Mouse (Mus musculus) MEL (cell line): ENCODE data around the gene Ltbp3. TPM values are rescaled to one million over a fixed set of nuclear protein-coding genes. Genes with fewer than 3 reads are reported as not detected.
A peak's percentile ranks its signal among the peaks of the same experiment; 100 is the strongest.

Experiments
- DNase-seq: peaks from one replicate; pipeline ENCODE4 v3.0.0; 2011; ENCODE audit warnings: low read depth, low spot score
- H3K27ac ChIP-seq: 2 replicates; pipeline ENCODE4 v1.5.1; 2012; ENCODE audit warnings: low read depth, mild to moderate bottlenecking, control low read depth, low read length, moderate library complexity; ENCODE audit not compliant: control insufficient read depth
- H3K27me3 ChIP-seq, 2 experiments: fragments of 150-350 bp in 1 of 2; sonication (generic) in 1 of 2; 2 replicates each; pipeline ENCODE4 v1.6.1; 2012; ENCODE audit warnings: low read length in 2 of 2, mild to moderate bottlenecking in 2 of 2, improper control_type of control experiment in 1 of 2, moderate library complexity in 1 of 2; ENCODE audit not compliant: insufficient read depth in 2 of 2, control insufficient read depth in 1 of 2
- H3K36me3 ChIP-seq, 2 experiments: 2 replicates each; pipeline ENCODE4 v1.6.1; 2012 to 2014; ENCODE audit warnings: low read length in 2 of 2, improper control_type of control experiment in 1 of 2, inconsistent platforms in 1 of 2, mild to moderate bottlenecking in 1 of 2; ENCODE audit not compliant: insufficient read depth in 2 of 2, control insufficient read depth in 1 of 2
- H3K4me1 ChIP-seq, 2 experiments: fragments of 150-350 bp in 1 of 2; sonication (generic) in 1 of 2; 2 replicates each; pipeline ENCODE4 v1.6.1; 2012; ENCODE audit warnings: low read length in 2 of 2, improper control_type of control experiment in 1 of 2, mild to moderate bottlenecking in 1 of 2; ENCODE audit not compliant: insufficient read depth in 2 of 2, control insufficient read depth in 1 of 2
- H3K4me3 ChIP-seq, 2 experiments: fragments of 150-350 bp in 1 of 2; sonication (generic) in 1 of 2; 2 replicates each; pipeline ENCODE4 v1.5.1; 2012; ENCODE audit warnings: low read depth in 2 of 2, low read length in 2 of 2, mild to moderate bottlenecking in 2 of 2, moderate library complexity in 2 of 2, control low read depth in 1 of 2, improper control_type of control experiment in 1 of 2; ENCODE audit not compliant: control insufficient read depth in 1 of 2, insufficient read depth in 1 of 2
- H3K79me2 ChIP-seq: 2 replicates; pipeline ENCODE4 v1.6.1; 2012; ENCODE audit warnings: mild to moderate bottlenecking, low read length, moderate library complexity; ENCODE audit not compliant: control insufficient read depth, poor library complexity, insufficient read depth
- H3K9ac ChIP-seq: 2 replicates; pipeline ENCODE4 v1.6.1; 2012; ENCODE audit warnings: low read depth, mild to moderate bottlenecking, control low read depth, low read length, moderate library complexity; ENCODE audit not compliant: control insufficient read depth, poor library complexity, severe bottlenecking
- H3K9me3 ChIP-seq: fragments of 150-350 bp; sonication (generic); replicated peaks from 2 replicates; pipeline ENCODE4 v1.6.1; 2012; ENCODE audit warnings: mild to moderate bottlenecking, low read length, improper control_type of control experiment, moderate library complexity; ENCODE audit not compliant: insufficient read depth
- BHLHE40 ChIP-seq: IDR thresholded peaks from 2 replicates; pipeline ENCODE4 v1.6.1; 2012; ENCODE audit warnings: low read depth, mild to moderate bottlenecking, inconsistent platforms, low read length, improper control_type of control experiment, borderline replicate concordance
- CTCF ChIP-seq, 3 experiments: IDR thresholded peaks in 2 of 3; conservative IDR thresholded peaks in 1 of 3; 2 replicates each; pipeline ENCODE4 v1.5.1; 2011 to 2012; ENCODE audit warnings: low read length in 3 of 3, low read depth in 2 of 3, mild to moderate bottlenecking in 2 of 3, improper control_type of control experiment in 1 of 3, inconsistent platforms in 1 of 3, mixed read lengths in 1 of 3, moderate library complexity in 1 of 3; ENCODE audit not compliant: control insufficient read depth in 1 of 3, insufficient read depth in 1 of 3, poor library complexity in 1 of 3, severe bottlenecking in 1 of 3
- E2F4 ChIP-seq: IDR thresholded peaks from 2 replicates; pipeline ENCODE4 v1.6.1; 2011; ENCODE audit warnings: low read depth, low read length, improper control_type of control experiment, borderline replicate concordance
- ELF1 ChIP-seq: IDR thresholded peaks from 2 replicates; pipeline ENCODE4 v1.6.1; 2014; ENCODE audit warnings: low read depth, mild to moderate bottlenecking, inconsistent platforms, low read length, improper control_type of control experiment, moderate library complexity
- EP300 ChIP-seq, 2 experiments: IDR thresholded peaks; 2 replicates each; pipeline ENCODE4 v1.6.1; 2011; ENCODE audit warnings: improper control_type of control experiment in 2 of 2, low read length in 2 of 2, low read depth in 1 of 2, mild to moderate bottlenecking in 1 of 2
- GABPA ChIP-seq: IDR thresholded peaks from 2 replicates; pipeline ENCODE4 v1.6.1; 2012; ENCODE audit warnings: low read depth, mild to moderate bottlenecking, inconsistent platforms, low read length, improper control_type of control experiment, moderate library complexity
- GATA1 ChIP-seq: IDR thresholded peaks from 2 replicates; pipeline ENCODE4 v1.6.1; 2011; ENCODE audit warnings: low read depth, low read length, improper control_type of control experiment
- HCFC1 ChIP-seq: IDR thresholded peaks from 2 replicates; pipeline ENCODE4 v1.6.1; 2012; ENCODE audit warnings: low read depth, mild to moderate bottlenecking, inconsistent platforms, low read length, improper control_type of control experiment, moderate library complexity
- JUND ChIP-seq: IDR thresholded peaks from 2 replicates; pipeline ENCODE4 v1.6.1; 2011; ENCODE audit warnings: low read depth, mild to moderate bottlenecking, improper control_type of control experiment, low read length
- MAFK ChIP-seq: IDR thresholded peaks from 2 replicates; pipeline ENCODE4 v1.6.1; 2011; ENCODE audit warnings: low read depth, mild to moderate bottlenecking, low read length, improper control_type of control experiment, borderline replicate concordance
- MAX ChIP-seq: IDR thresholded peaks from 2 replicates; pipeline ENCODE4 v1.6.1; 2011; ENCODE audit warnings: low read length, improper control_type of control experiment
- MXI1 ChIP-seq: IDR thresholded peaks from 2 replicates; pipeline ENCODE4 v1.6.1; 2011; ENCODE audit warnings: mild to moderate bottlenecking, low read depth, low read length, improper control_type of control experiment
- MYB ChIP-seq: IDR thresholded peaks from 2 replicates; pipeline ENCODE4 v1.6.1; 2011; ENCODE audit warnings: mild to moderate bottlenecking, low read depth, low read length, improper control_type of control experiment
- MYC ChIP-seq: IDR thresholded peaks from 2 replicates; pipeline ENCODE4 v1.6.1; 2011; ENCODE audit warnings: low read depth, mild to moderate bottlenecking, low read length, improper control_type of control experiment, moderate library complexity
- NELFE ChIP-seq: IDR thresholded peaks from 2 replicates; pipeline ENCODE4 v1.6.1; 2011; ENCODE audit warnings: low read depth, low read length, improper control_type of control experiment
- POLR2A ChIP-seq, 2 experiments: IDR thresholded peaks; 2 replicates each; pipeline ENCODE4 v1.6.1; 2011 to 2012; ENCODE audit warnings: low read length in 2 of 2, mild to moderate bottlenecking in 2 of 2, control low read depth in 1 of 2, improper control_type of control experiment in 1 of 2, low read depth in 1 of 2, moderate library complexity in 1 of 2; ENCODE audit not compliant: control insufficient read depth in 1 of 2, insufficient read depth in 1 of 2, poor library complexity in 1 of 2
- POLR2AphosphoS2 ChIP-seq: IDR thresholded peaks from 2 replicates; pipeline ENCODE4 v1.6.1; 2011; ENCODE audit warnings: low read length, improper control_type of control experiment
- POLR2AphosphoS5 ChIP-seq: IDR thresholded peaks from 2 replicates; pipeline ENCODE4 v1.6.1; 2012; ENCODE audit warnings: low read depth, borderline replicate concordance, mild to moderate bottlenecking, inconsistent platforms, low read length, moderate library complexity, mixed read lengths
- RAD21 ChIP-seq: IDR thresholded peaks from 2 replicates; pipeline ENCODE4 v1.6.1; 2011; ENCODE audit warnings: mild to moderate bottlenecking, low read depth, low read length, improper control_type of control experiment
- RCOR1 ChIP-seq: IDR thresholded peaks from 2 replicates; pipeline ENCODE4 v1.6.1; 2012; ENCODE audit warnings: low read depth, mild to moderate bottlenecking, inconsistent platforms, low read length, improper control_type of control experiment
- SIN3A ChIP-seq: IDR thresholded peaks from 2 replicates; pipeline ENCODE4 v1.6.1; 2012; ENCODE audit warnings: low read length, improper control_type of control experiment, inconsistent platforms
- SMC3 ChIP-seq: IDR thresholded peaks from 2 replicates; pipeline ENCODE4 v1.6.1; 2011; ENCODE audit warnings: low read depth, low read length, improper control_type of control experiment
- TBP ChIP-seq: IDR thresholded peaks from 2 replicates; pipeline ENCODE4 v1.8.0; 2011; ENCODE audit warnings: low read depth, low read length, improper control_type of control experiment
- ZKSCAN1 ChIP-seq: IDR thresholded peaks from 2 replicates; pipeline ENCODE4 v1.6.1; 2012; ENCODE audit warnings: low read depth, mild to moderate bottlenecking, inconsistent platforms, low read length, improper control_type of control experiment, moderate library complexity
- ZMIZ1 ChIP-seq: IDR thresholded peaks from 2 replicates; pipeline ENCODE4 v1.6.1; 2012; ENCODE audit warnings: low read depth, mild to moderate bottlenecking, inconsistent platforms, low read length, improper control_type of control experiment, moderate library complexity
- polyA plus RNA-seq, 2 experiments: library from polyadenylated mRNA; stranded (reverse) in 1 of 2; unstranded in 1 of 2; fragments of >175 nt in 1 of 2; fragments of >200 nt in 1 of 2; gene quantifications; 2 replicates each; pipeline versions ENCODE4 v1.2.1 to v1.2.4; 2012; ENCODE audit warnings: low replicate concordance in 2 of 2, low read depth in 1 of 2; ENCODE audit not compliant: insufficient read length in 2 of 2, insufficient read depth in 1 of 2, missing spikeins in 1 of 2
- total RNA-seq: library from RNA; depleted of rRNA; stranded (reverse); fragments of 300-350 nt; gene quantifications from 2 replicates; pipeline ENCODE4 v1.2.3, GENCODE M21; 2012

The Ltbp3 gene
- total and polyA plus RNA-seq, 3 experiments = 0.39 TPM; not detected in 2

DNA sequence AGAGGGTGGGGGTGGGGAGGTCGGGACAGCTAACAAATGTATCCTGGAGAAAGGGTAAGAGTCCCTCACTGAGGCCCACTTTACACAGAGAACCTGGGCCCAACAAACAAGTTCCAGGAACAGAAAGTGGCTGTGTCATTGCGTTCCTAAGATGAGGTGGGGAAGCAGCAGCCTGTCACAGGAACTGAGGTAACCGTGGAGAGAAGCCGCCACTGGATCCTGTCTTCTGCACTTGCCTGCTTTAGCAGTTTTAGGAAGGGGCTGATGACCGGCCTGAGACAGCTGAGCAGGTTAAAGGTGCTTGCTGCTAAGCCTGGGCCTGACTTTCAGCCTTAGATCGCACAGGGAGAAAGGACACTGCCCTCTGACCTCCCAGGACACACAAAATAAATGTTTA, 66.1 kb downstream of the Ltbp3 start:
- TF ChIP-seq HCFC1 (0 out of 2 replicates have a peak, but pooled peaks have one; percentile 44), RAD21 (no peak), ZMIZ1 (0 out of 2 replicates have a peak, but pooled peaks have one; percentile 28), CTCF (IDR thresholded peaks at IDR 0.05 in 2 of 3, conservative IDR thresholded peaks at IDR 0.05 in 1 of 3; ENCODE audit: control insufficient read depth in 1 of 3, insufficient read depth in 1 of 3, low read depth in 2 of 3, low read length in 3 of 3, poor library complexity in 1 of 3, severe bottlenecking in 1 of 3) (no peak), BHLHE40 (peak; percentile 50; the same call in 1 of the 2 replicates), RCOR1 (0 out of 2 replicates have a peak, but pooled peaks have one; percentile 16), MYB (no peak), POLR2A (IDR thresholded peaks at IDR 0.05; ENCODE audit: control insufficient read depth in 1 of 2, insufficient read depth in 1 of 2, low read depth in 1 of 2, low read length in 2 of 2, poor library complexity in 1 of 2) (peak in 1 of 2 experiments; percentile 15; a peak in 1 of 4 replicates), NELFE (peak; percentile 27; the same call in 1 of the 2 replicates), MAX (peak; percentile 31; the same call in 1 of the 2 replicates), SMC3 (no peak), TBP (no peak)

DNA sequence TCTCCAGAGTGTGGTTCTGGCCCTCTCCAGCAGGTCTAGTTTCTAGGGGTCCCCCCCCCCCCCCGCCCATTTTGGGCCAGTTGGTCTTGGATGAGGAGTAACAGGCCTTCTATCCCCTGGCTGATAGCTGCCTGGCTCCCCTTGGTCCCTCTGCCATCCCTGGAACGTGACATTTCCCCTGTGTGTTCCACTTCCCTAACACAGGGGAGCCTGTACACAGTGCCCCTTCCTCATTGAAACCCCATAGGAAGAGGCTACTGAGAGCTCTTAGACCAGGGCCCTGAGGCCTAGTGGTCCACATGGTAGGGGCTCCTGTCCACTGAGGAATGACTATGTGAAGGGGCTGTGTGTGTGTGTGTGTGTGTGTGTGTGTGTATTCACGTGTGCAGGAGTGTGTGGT, 67.0 kb downstream of the Ltbp3 start:
- Histone ChIP-seq H3K9me3 (no peaks in the 10 kb centered on the region), H3K4me1 (peaks cover 0 to 28% of the 10 kb centered on the region in 2 experiments; a peak in 3 of 4 replicates), H3K27ac (no peak overlapping the region), H3K36me3 (peaks cover 0 to 10% of the 10 kb centered on the region in 2 experiments; a peak in 2 of 4 replicates), H3K79me2 (peaks cover 8% of the 10 kb centered on the region; the same call in 1 of the 2 replicates), H3K4me3 (no peak overlapping the region), H3K27me3 (no peaks in the 10 kb centered on the region), H3K9ac (no peak overlapping the region)
- no peak for DNase-seq
- TF ChIP-seq TBP = no peak
- TF ChIP-seq GATA1 = no peak
- no peak for TF ChIP-seq ZMIZ1
- TF ChIP-seq ELF1 = no peak
- no peak for TF ChIP-seq JUND
- TF ChIP-seq POLR2AphosphoS5 = no peak
- no peak for TF ChIP-seq POLR2A (IDR thresholded peaks at IDR 0.05; ENCODE audit: control insufficient read depth in 1 of 2, insufficient read depth in 1 of 2, low read depth in 1 of 2, low read length in 2 of 2, poor library complexity in 1 of 2)
- no peak for TF ChIP-seq SIN3A
- no peak for TF ChIP-seq MAFK
- no peak for TF ChIP-seq MXI1
- no peak for TF ChIP-seq SMC3
- TF ChIP-seq POLR2AphosphoS2 = no peak
- TF ChIP-seq MYB = no peak
- no peak for TF ChIP-seq ZKSCAN1
- TF ChIP-seq RCOR1 = no peak
- TF ChIP-seq EP300 (IDR thresholded peaks at IDR 0.05; ENCODE audit: low read depth in 1 of 2, low read length in 2 of 2) = no peak
- TF ChIP-seq E2F4 = no peak
- TF ChIP-seq MYC = no peak
- no peak for TF ChIP-seq GABPA

More for the DNA sequence above, 66.1 kb downstream of the Ltbp3 start:
- peak; percentile 63 for DNase-seq
- peaks cover 0 to 28% of the 10 kb centered on the region in 2 experiments; a peak in 3 of 4 replicates for H3K4me1 ChIP-seq
- H3K9ac ChIP-seq = peak overlapping the region; percentile 69
- peaks cover 0 to 12% of the 10 kb centered on the region in 2 experiments; a peak in 2 of 4 replicates for H3K36me3 ChIP-seq
- H3K9me3 ChIP-seq = no peaks in the 10 kb centered on the region
- H3K27ac ChIP-seq = peak overlapping the region; percentile 77
- H3K4me3 ChIP-seq = peak overlapping the region; percentile 7 to 56; a peak in 3 of 4 replicates
- peaks cover 12% of the 10 kb centered on the region for H3K79me2 ChIP-seq
- H3K27me3 ChIP-seq = no peaks in the 10 kb centered on the region
